Mouse (Mus musculus) testis, adult 2 months (tissue): ENCODE results near the gene Lcmt2. TPM values are rescaled to one million over a fixed set of nuclear protein-coding genes. Genes with fewer than 3 reads are reported as not detected.

Experiments
- H3K27ac ChIP-seq: fragments of 200-500 bp; 2 replicates; pipeline ENCODE4 v1.5.1; 2012; ENCODE audit warnings: low read depth, low read length; ENCODE audit not compliant: control insufficient read depth, insufficient read depth
- H3K27me3 ChIP-seq: fragments of 200-500 bp; 2 replicates; pipeline ENCODE4 v1.6.1; 2012; ENCODE audit warnings: mild to moderate bottlenecking, low read length, moderate library complexity; ENCODE audit not compliant: control insufficient read depth, insufficient read depth
- H3K36me3 ChIP-seq: fragments of 200-500 bp; 2 replicates; pipeline ENCODE4 v1.6.1; 2012; ENCODE audit warnings: mild to moderate bottlenecking, low read length; ENCODE audit not compliant: control insufficient read depth, insufficient read depth
- H3K4me1 ChIP-seq: fragments of 200-500 bp; 2 replicates; pipeline ENCODE4 v1.6.1; 2012; ENCODE audit warnings: low read length; ENCODE audit not compliant: control insufficient read depth, insufficient read depth
- H3K4me3 ChIP-seq: fragments of 200-500 bp; 2 replicates; pipeline ENCODE4 v1.5.1; 2012; ENCODE audit warnings: low read depth, mild to moderate bottlenecking, low read length, moderate library complexity, mixed read lengths; ENCODE audit not compliant: control insufficient read depth
- CTCF ChIP-seq: fragments of 200-500 bp; IDR thresholded peaks from 2 replicates; pipeline ENCODE4 v1.5.1; 2012; ENCODE audit warnings: low read depth, mild to moderate bottlenecking, inconsistent platforms, low read length, moderate library complexity; ENCODE audit not compliant: control insufficient read depth, insufficient read depth, insufficient replicate concordance
- POLR2A ChIP-seq: fragments of 200-500 bp; IDR thresholded peaks from 2 replicates; pipeline ENCODE4 v1.6.1; 2012; ENCODE audit warnings: low read depth, mild to moderate bottlenecking, inconsistent platforms, low read length, moderate library complexity; ENCODE audit not compliant: control insufficient read depth
- polyA plus RNA-seq: library from polyadenylated mRNA; depleted of rRNA; stranded (reverse); fragments of >200 nt; gene quantifications from 2 replicates; pipeline ENCODE4 v1.2.3, GENCODE M21; 2012

Gene Lcmt2
- polyA plus RNA-seq, 1 experiment, result 1.9 TPM

GRCm38 (mm10) chr2:121115418-121115817 lies 25.0 kb downstream of the Lcmt2 start:
- H3K4me1 ChIP-seq, result no peaks in the 10 kb centered on the region
- H3K27me3 ChIP-seq, result no peaks in the 10 kb centered on the region
- no peak overlapping the region for H3K27ac ChIP-seq
- no peak for TF ChIP-seq CTCF
- TF ChIP-seq POLR2A, result no peak
- no peaks in the 10 kb centered on the region for H3K36me3 ChIP-seq
- no peak overlapping the region for H3K4me3 ChIP-seq

GRCm38 (mm10) chr2:121109695-121110094 lies 30.8 kb downstream of the Lcmt2 start, which contains the start of gene Tgm7:
TSS of gene Tgm7 (minus strand) at chr2:121109795.
- TF ChIP-seq CTCF, result no peak
- TF ChIP-seq POLR2A, result no peak
- Histone ChIP-seq H3K36me3 (no peaks in the 10 kb centered on the region), H3K4me3 (no peak within 1 kb of the TSS; the same call in 1 of the 2 replicates), H3K4me1 (no peaks in the 10 kb centered on the region), H3K27me3 (no peaks in the 10 kb centered on the region), H3K27ac (no peak within 1 kb of the TSS)

- Histone ChIP-seq H3K4me3 (no peak overlapping the region), H3K27me3 (no peaks in the 10 kb centered on the region), H3K36me3 (no peaks in the 10 kb centered on the region), H3K27ac (no peak overlapping the region), H3K4me1 (no peaks in the 10 kb centered on the region)
- no peak for TF ChIP-seq CTCF
- TF ChIP-seq POLR2A, result no peak
Measured at GRCm38 (mm10) chr2:121105940-121106339, 34.5 kb downstream of the Lcmt2 start.

- Histone ChIP-seq H3K27ac (no peak overlapping the region), H3K36me3 (no peaks in the 10 kb centered on the region), H3K4me3 (no peak overlapping the region), H3K27me3 (no peaks in the 10 kb centered on the region), H3K4me1 (no peaks in the 10 kb centered on the region)
- TF ChIP-seq POLR2A (no peak), CTCF (no peak)
Measured at GRCm38 (mm10) chr2:121102051-121102450, 38.4 kb downstream of the Lcmt2 start.

- no peaks in the 10 kb centered on the region for H3K36me3 ChIP-seq
- no peaks in the 10 kb centered on the region for H3K4me1 ChIP-seq
- no peak overlapping the region for H3K27ac ChIP-seq
- no peaks in the 10 kb centered on the region for H3K27me3 ChIP-seq
- TF ChIP-seq CTCF (no peak), POLR2A (no peak)
- no peak overlapping the region for H3K4me3 ChIP-seq
Measured at GRCm38 (mm10) chr2:121089751-121090150, 50.7 kb downstream of the Lcmt2 start.

GRCm38 (mm10) chr2:121088507-121088906 lies 51.9 kb downstream of the Lcmt2 start:
- no peak overlapping the region for H3K27ac ChIP-seq
- no peaks in the 10 kb centered on the region for H3K36me3 ChIP-seq
- H3K4me3 ChIP-seq, result no peak overlapping the region
- no peaks in the 10 kb centered on the region for H3K4me1 ChIP-seq
- no peak for TF ChIP-seq CTCF
- TF ChIP-seq POLR2A, result no peak
- H3K27me3 ChIP-seq, result no peaks in the 10 kb centered on the region

GRCm38 (mm10) chr2:121085480-121086185 lies 54.8 kb downstream of the Lcmt2 start, which contains the start of gene Tgm5:
TSS of gene Tgm5 (minus strand) at chr2:121085841.
- Histone ChIP-seq H3K36me3 (no peaks in the 10 kb centered on the region), H3K4me3 (no peak within 1 kb of the TSS), H3K4me1 (no peaks in the 10 kb centered on the region), H3K27me3 (no peaks in the 10 kb centered on the region), H3K27ac (no peak within 1 kb of the TSS)
- TF ChIP-seq POLR2A (no peak), CTCF (no peak)
